Mouse (Mus musculus) liver, postnatal 0 days (tissue): ENCODE measurements around the gene R3hdm2. TPM values are rescaled to one million over a fixed set of nuclear protein-coding genes. Genes with fewer than 3 reads are reported as not detected.

ENCODE experiments used
- ATAC-seq: fragments of 200-750 bp; cut with Nextera tagmentation; 2 replicates; pipeline ENCODE4 v1.8.0; 2017; ENCODE audit warnings: mild to moderate bottlenecking, moderate library complexity
- DNase-seq: peaks from one replicate; pipeline ENCODE4 v3.0.0-alpha.2; 2016
- H3K27ac ChIP-seq: fragments of 300-500 bp; sonication (generic); 2 replicates; pipeline ENCODE4 v1.5.1; 2014; ENCODE audit warnings: antibody characterized with exemption, moderate library complexity, mild to moderate bottlenecking, low read depth
- H3K27me3 ChIP-seq: fragments of 300-500 bp; sonication (generic); 2 replicates; pipeline ENCODE4 v1.6.1; 2014; ENCODE audit warnings: low read length, control low read depth, mixed read lengths; ENCODE audit not compliant: insufficient read depth
- H3K36me3 ChIP-seq: fragments of 300-500 bp; sonication (generic); replicated peaks from 2 replicates; pipeline ENCODE4 v1.6.1; 2014; ENCODE audit warnings: mild to moderate bottlenecking, control low read depth, low read length, moderate library complexity, mixed read lengths; ENCODE audit not compliant: insufficient read depth
- H3K4me1 ChIP-seq: fragments of 300-500 bp; sonication (generic); 2 replicates; pipeline ENCODE4 v1.6.1; 2014; ENCODE audit warnings: antibody characterized with exemption, mild to moderate bottlenecking, control low read depth; ENCODE audit not compliant: insufficient read depth
- H3K4me2 ChIP-seq: fragments of 300-500 bp; sonication (generic); 2 replicates; pipeline ENCODE4 v1.6.1; 2014; ENCODE audit warnings: low read depth, mild to moderate bottlenecking, low read length, moderate library complexity, mixed read lengths
- H3K4me3 ChIP-seq: fragments of 300-500 bp; sonication (generic); 2 replicates; pipeline ENCODE4 v1.5.1; 2014; ENCODE audit warnings: low read depth, low read length
- H3K9ac ChIP-seq: fragments of 300-500 bp; sonication (generic); replicated peaks from 2 replicates; pipeline ENCODE4 v1.6.1; 2014; ENCODE audit warnings: mild to moderate bottlenecking, moderate library complexity
- H3K9me3 ChIP-seq: fragments of 300-500 bp; sonication (generic); 2 replicates; pipeline ENCODE4 v1.6.1; 2016; ENCODE audit warnings: mild to moderate bottlenecking, control low read depth, low read length, mixed read lengths
- CTCF ChIP-seq: sonication (generic); IDR thresholded peaks from 2 replicates; pipeline ENCODE4 v1.5.1; 2016; ENCODE audit warnings: antibody characterized with exemption, low read depth
- EP300 ChIP-seq: IDR thresholded peaks from 2 replicates; pipeline ENCODE4 v1.6.1; 2016; ENCODE audit warnings: antibody characterized with exemption, low read depth, mild to moderate bottlenecking
- whole genome bisulfite sequencing: fragments of 180-500 bp; shearing (Covaris S2); extraction: QIAGEN DNeasy Blood & Tissue Kit; methylation state at CpG from one replicate; pipeline ENCODE4 v1.1.7; 2014; ENCODE audit not compliant: insufficient replicate concordance; 5-methylcytosine and 5-hydroxymethylcytosine counted together
- polyA plus RNA-seq: library from polyadenylated mRNA; unstranded; fragments of >200 nt; fragmentation: Nextera tagmentation; extraction: Ambion mirVana; gene quantifications from 2 replicates; pipeline ENCODE4 v1.2.1, GENCODE M21; 2015

R3hdm2 gene
- polyA plus RNA-seq: 16.6 and 17.3 TPM in 2 replicates

DNA sequence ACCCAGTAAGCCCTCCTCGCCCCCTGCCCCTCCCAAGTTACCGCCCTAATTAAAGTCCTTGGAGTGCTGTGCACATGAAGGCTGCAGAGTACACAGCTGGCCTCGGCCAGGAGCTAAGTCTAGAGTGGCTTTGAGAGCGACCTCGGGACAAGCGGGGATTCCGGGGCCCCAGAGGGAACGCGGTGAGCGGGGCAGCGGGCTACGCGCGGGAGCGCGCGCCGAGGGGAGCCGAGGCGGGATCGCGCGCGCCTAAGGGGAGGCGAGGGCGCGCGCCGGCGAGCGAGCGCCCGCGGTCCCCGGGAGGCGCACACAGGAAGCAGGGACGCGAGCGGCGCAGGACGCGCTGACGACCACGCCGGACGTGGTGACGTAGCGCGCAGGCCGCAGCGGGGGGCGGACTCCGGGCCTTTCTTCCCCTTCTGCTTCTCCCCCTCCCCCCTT lies at the start of gene R3hdm2:
R3hdm2 (plus strand) TSS at position 77 of the 441 bp plus-strand sequence.
- TF ChIP-seq EP300 (no peak), CTCF (no peak)
- WGBS: 0% methylated on average over 26 of the region's 53 CpGs
- H3K4me2 ChIP-seq: peak within 1 kb of the TSS; percentile 76

DNA sequence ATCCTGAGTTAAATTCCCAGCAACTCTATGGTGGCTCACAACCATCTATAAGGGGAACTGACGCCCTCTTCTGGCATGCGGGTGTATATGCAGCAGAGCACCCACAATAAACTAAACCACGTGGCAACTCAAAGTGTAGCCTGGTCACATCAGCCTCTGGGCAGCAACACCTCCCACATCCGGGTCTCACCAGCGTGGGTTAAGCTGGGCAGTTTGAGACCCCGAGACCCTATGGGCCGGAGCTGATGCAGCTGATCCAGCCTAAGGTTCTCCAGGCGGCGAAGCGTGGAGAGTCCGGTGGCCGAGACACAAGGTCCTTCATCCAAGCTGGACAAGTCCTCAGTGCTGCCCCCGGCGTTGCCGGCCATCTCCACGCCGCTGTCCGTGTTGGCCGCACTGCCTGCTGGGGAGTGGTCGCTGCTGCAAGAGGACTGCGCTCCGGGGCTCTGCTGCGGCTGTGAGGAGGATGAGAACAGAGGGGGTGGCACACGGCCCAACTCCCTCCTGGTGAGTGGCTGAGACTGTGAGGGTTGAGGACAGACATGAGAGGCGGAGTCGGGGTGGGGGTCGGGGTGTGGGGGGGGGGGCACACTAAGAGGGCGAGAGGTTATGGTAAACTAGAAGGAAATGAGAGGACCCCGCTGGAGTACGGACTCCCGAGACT lies 47.8 kb upstream of the R3hdm2 start:
- TF ChIP-seq EP300: no peak
- peak; percentile 47 for TF ChIP-seq CTCF
- 0 out of 2 replicates have a peak, but pooled peaks have one; percentile 14 for ATAC-seq
- DNase-seq: peak; percentile 15

More for the DNA sequence above, at the start of gene R3hdm2:
- Histone ChIP-seq H3K36me3 (no peaks in the 10 kb centered on the region), H3K4me3 (peak within 1 kb of the TSS; percentile 55), H3K9ac (peak within 1 kb of the TSS; percentile 97), H3K27ac (peak within 1 kb of the TSS; percentile 99), H3K27me3 (no peaks in the 10 kb centered on the region), H3K9me3 (no peaks in the 10 kb centered on the region), H3K4me1 (peaks cover 17% of the 10 kb centered on the region)
- DNase-seq (peak; percentile 94), ATAC-seq (peak; percentile 97)

DNA sequence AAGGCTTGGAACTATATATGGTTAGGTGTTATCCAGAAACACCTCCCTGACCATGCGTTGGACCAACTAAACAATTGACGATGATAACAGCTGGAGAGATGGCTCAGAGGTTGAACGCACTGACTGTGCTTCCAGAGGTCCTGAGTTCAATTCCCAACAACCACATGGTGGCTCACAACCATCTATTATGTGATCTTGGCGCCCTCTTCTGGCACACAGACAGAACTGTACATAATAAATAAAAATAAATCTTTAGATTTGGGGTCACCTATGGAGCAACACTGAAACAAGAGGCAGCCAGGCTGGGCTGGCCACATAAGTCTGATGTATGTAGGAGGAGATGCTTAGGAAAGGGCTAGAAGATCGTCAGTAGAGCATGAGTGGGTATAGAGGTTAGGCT lies 47.0 kb upstream of the R3hdm2 start:
- Histone ChIP-seq H3K9me3 (no peaks in the 10 kb centered on the region), H3K4me1 (no peaks in the 10 kb centered on the region), H3K27ac (no peak overlapping the region), H3K27me3 (peaks cover 10% of the 10 kb centered on the region; the same call in 1 of the 2 replicates), H3K9ac (no peak overlapping the region), H3K36me3 (no peaks in the 10 kb centered on the region), H3K4me3 (no peak overlapping the region), H3K4me2 (no peak overlapping the region)
- ATAC-seq (no peak), DNase-seq (peak; percentile 17)
- WGBS: 56% methylated on average over 5 of the region's 5 CpGs
- TF ChIP-seq EP300 (no peak), CTCF (peak; percentile 64)

More for the DNA sequence above, 47.8 kb upstream of the R3hdm2 start:
- H3K9ac ChIP-seq: no peak overlapping the region
- 40% methylated on average over 30 of the region's 31 CpGs for WGBS
- H3K36me3 ChIP-seq: peaks cover 5% of the 10 kb centered on the region
- H3K4me2 ChIP-seq: peak overlapping the region; percentile 13; the same call in 1 of the 2 replicates
- no peak overlapping the region for H3K27ac ChIP-seq
- no peaks in the 10 kb centered on the region for H3K4me1 ChIP-seq
- H3K27me3 ChIP-seq: 0 out of 2 replicates have a peak, but pooled peaks cover 5% of the 10 kb centered on the region
- no peak overlapping the region for H3K4me3 ChIP-seq
- H3K9me3 ChIP-seq: no peaks in the 10 kb centered on the region

- H3K4me1 ChIP-seq: peaks cover 6% of the 10 kb centered on the region
- H3K4me2 ChIP-seq: no peak overlapping the region
- no peaks in the 10 kb centered on the region for H3K36me3 ChIP-seq
- 45% methylated on average over 1 of the region's 1 CpGs for WGBS
- DNase-seq (no peak), ATAC-seq (no peak)
- H3K9me3 ChIP-seq: no peaks in the 10 kb centered on the region
- H3K27me3 ChIP-seq: peaks cover 24% of the 10 kb centered on the region
- no peak overlapping the region for H3K9ac ChIP-seq
- no peak overlapping the region for H3K27ac ChIP-seq
- TF ChIP-seq CTCF (no peak), EP300 (no peak)
- H3K4me3 ChIP-seq: no peak overlapping the region
These were observed 44.9 kb upstream of the R3hdm2 start for GRCm38 (mm10) chr10:127335271-127335670.

GRCm38 (mm10) chr10:127336952-127337351 lies 43.2 kb upstream of the R3hdm2 start:
- WGBS: 63% methylated on average over 5 of the region's 5 CpGs
- Histone ChIP-seq H3K9me3 (no peaks in the 10 kb centered on the region), H3K4me3 (no peak overlapping the region), H3K36me3 (no peaks in the 10 kb centered on the region), H3K4me2 (no peak overlapping the region), H3K9ac (no peak overlapping the region), H3K27ac (no peak overlapping the region), H3K4me1 (peaks cover 18% of the 10 kb centered on the region), H3K27me3 (peaks cover 40% of the 10 kb centered on the region)
- DNase-seq (no peak), ATAC-seq (no peak)
- no peak for TF ChIP-seq EP300
- TF ChIP-seq CTCF: no peak

DNA sequence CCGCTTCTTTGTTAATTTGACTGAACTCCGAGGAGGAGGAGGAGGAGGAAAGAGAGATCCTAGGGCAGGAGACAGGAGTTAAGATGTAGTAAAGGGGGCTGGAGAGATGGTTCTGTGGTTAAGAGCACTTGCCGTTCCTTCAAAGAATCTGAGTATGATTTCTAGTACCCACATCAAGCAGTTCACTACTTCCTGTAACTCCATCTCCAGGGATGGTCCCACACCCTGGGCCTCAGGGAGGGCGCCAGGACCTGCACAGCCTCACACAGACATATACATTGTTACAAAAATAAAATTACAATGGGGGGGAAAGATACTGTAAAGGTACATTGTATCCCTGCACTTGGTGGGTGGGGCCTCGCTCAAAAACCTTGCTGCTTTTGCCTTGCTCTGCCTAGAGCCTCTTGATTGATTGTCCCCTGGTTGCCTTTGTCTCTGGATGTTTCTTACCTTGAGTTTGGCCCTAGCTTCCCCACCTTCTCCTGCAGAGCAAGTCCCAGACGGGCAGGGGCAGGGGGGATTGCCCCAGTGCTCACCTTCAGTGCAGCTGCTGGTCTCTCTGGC lies 42.5 kb upstream of the R3hdm2 start:
- H3K27me3 ChIP-seq: peaks cover 40% of the 10 kb centered on the region
- H3K27ac ChIP-seq: no peak overlapping the region
- H3K4me1 ChIP-seq: peaks cover 18% of the 10 kb centered on the region
- no peak for ATAC-seq
- WGBS: 66% methylated on average over 6 of the region's 6 CpGs
- DNase-seq: no peak
- TF ChIP-seq CTCF (no peak), EP300 (no peak)
- no peak overlapping the region for H3K9ac ChIP-seq
- no peak overlapping the region for H3K4me3 ChIP-seq
- H3K4me2 ChIP-seq: no peak overlapping the region
- no peaks in the 10 kb centered on the region for H3K9me3 ChIP-seq
- no peaks in the 10 kb centered on the region for H3K36me3 ChIP-seq
